Mouse (Mus musculus) neural tube, embryonic 14.5 days (tissue): Measurements from ENCODE around the gene Lfng. TPM values are rescaled to one million over a fixed set of nuclear protein-coding genes. Genes with fewer than 3 reads are reported as not detected.

Experiments used
- ATAC-seq: fragments of 200-750 bp; cut with Nextera tagmentation; 2 replicates; pipeline ENCODE4 v1.8.0; 2017; ENCODE audit warnings: low read depth, mild to moderate bottlenecking, moderate TSS enrichment, moderate library complexity
- H3K27ac ChIP-seq: fragments of 300-500 bp; sonication (generic); 2 replicates; pipeline ENCODE4 v1.5.1; 2014; ENCODE audit warnings: low read depth, mild to moderate bottlenecking, control low read depth, low read length, moderate library complexity, mixed read lengths
- H3K27me3 ChIP-seq: fragments of 300-500 bp; sonication (generic); 2 replicates; pipeline ENCODE4 v1.6.1; 2014; ENCODE audit warnings: low read length; ENCODE audit not compliant: control insufficient read depth, insufficient read depth
- H3K36me3 ChIP-seq: fragments of 300-500 bp; sonication (generic); 2 replicates; pipeline ENCODE4 v1.6.1; 2014; ENCODE audit warnings: low read length, mixed read lengths; ENCODE audit not compliant: control insufficient read depth, insufficient read depth
- H3K4me1 ChIP-seq: fragments of 300-500 bp; sonication (generic); 2 replicates; pipeline ENCODE4 v1.6.1; 2014; ENCODE audit warnings: low read length; ENCODE audit not compliant: control insufficient read depth, insufficient read depth
- H3K4me2 ChIP-seq: fragments of 300-500 bp; sonication (generic); 2 replicates; pipeline ENCODE4 v1.6.1; 2014; ENCODE audit warnings: mild to moderate bottlenecking, low read depth, low read length, control low read depth
- H3K4me3 ChIP-seq: fragments of 300-500 bp; sonication (generic); 2 replicates; pipeline ENCODE4 v1.5.1; 2014; ENCODE audit warnings: low read depth, low read length, control low read depth, mixed read lengths
- H3K9ac ChIP-seq: fragments of 300-500 bp; sonication (generic); replicated peaks from 2 replicates; pipeline ENCODE4 v1.6.1; 2014; ENCODE audit warnings: low read depth, mild to moderate bottlenecking, control low read depth, low read length, mixed read lengths
- H3K9me3 ChIP-seq: fragments of 300-500 bp; sonication (generic); 2 replicates; pipeline ENCODE4 v1.6.1; 2016; ENCODE audit warnings: low read length; ENCODE audit not compliant: control insufficient read depth
- WGBS: fragments of 180-500 bp; shearing (Covaris S2); extraction: QIAGEN DNeasy Blood & Tissue Kit; methylation state at CpG from one replicate; pipeline ENCODE4 v1.1.7; 2014; 5-methylcytosine and 5-hydroxymethylcytosine counted together
- polyA plus RNA-seq: library from polyadenylated mRNA; unstranded; fragments of >200 nt; fragmentation: Nextera tagmentation; extraction: Ambion mirVana; gene quantifications from 2 replicates; pipeline ENCODE4 v1.2.1, GENCODE M21; 2014

Gene Lfng
- polyA plus RNA-seq, 1 experiment from 2014 or later: 18.2 TPM

- Histone ChIP-seq H3K9me3 (no peaks in the 10 kb centered on the region), H3K4me3 (no peak overlapping the region), H3K9ac (no peak overlapping the region), H3K4me2 (no peak overlapping the region), H3K27ac (no peak overlapping the region), H3K36me3 (peaks cover 9% of the 10 kb centered on the region), H3K27me3 (no peaks in the 10 kb centered on the region), H3K4me1 (peaks cover 7% of the 10 kb centered on the region; the same call in 1 of the 2 replicates)
- WGBS: 69% methylated on average over 9 of the region's 9 CpGs
- no peak for ATAC-seq
Observed at GRCm38 (mm10) chr5:140616691-140617090, 9.6 kb downstream of the Lfng start.

DNA sequence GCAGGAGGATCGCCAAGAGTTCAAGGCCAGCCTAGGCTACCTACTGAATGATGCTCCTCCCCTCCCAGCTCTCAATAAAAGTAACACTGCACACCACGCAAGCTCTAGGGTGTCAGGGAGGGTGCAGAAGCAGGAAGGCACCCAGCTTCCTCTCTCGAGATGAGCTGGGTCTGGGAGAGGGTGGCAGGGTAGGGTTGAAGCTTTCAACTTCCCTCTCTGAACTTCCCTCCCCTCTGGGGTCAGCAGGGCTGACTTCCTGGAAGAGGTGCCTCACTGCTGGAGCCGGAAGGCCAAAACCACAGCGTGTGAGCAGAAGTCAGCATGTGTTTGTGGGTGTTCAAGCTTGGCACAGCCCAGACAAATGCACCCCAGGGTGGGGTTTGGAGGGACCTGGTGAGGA is 10.6 kb downstream of the Lfng start:
- Histone ChIP-seq H3K4me3 (no peak overlapping the region), H3K27me3 (no peaks in the 10 kb centered on the region), H3K4me1 (no peaks in the 10 kb centered on the region), H3K4me2 (no peak overlapping the region), H3K27ac (no peak overlapping the region), H3K36me3 (peaks cover 18% of the 10 kb centered on the region), H3K9ac (no peak overlapping the region), H3K9me3 (no peaks in the 10 kb centered on the region)
- WGBS: 76% methylated on average over 5 of the region's 5 CpGs
- ATAC-seq: no peak

GRCm38 (mm10) chr5:140619151-140619771 is 12.1 kb downstream of the Lfng start:
- Histone ChIP-seq H3K9ac (no peak overlapping the region), H3K4me1 (no peaks in the 10 kb centered on the region), H3K27ac (no peak overlapping the region), H3K36me3 (peaks cover 25% of the 10 kb centered on the region), H3K9me3 (no peaks in the 10 kb centered on the region), H3K4me3 (no peak overlapping the region), H3K27me3 (no peaks in the 10 kb centered on the region), H3K4me2 (no peak overlapping the region)
- ATAC-seq: no peak
- 22% methylated on average over 6 of the region's 6 CpGs for WGBS

DNA sequence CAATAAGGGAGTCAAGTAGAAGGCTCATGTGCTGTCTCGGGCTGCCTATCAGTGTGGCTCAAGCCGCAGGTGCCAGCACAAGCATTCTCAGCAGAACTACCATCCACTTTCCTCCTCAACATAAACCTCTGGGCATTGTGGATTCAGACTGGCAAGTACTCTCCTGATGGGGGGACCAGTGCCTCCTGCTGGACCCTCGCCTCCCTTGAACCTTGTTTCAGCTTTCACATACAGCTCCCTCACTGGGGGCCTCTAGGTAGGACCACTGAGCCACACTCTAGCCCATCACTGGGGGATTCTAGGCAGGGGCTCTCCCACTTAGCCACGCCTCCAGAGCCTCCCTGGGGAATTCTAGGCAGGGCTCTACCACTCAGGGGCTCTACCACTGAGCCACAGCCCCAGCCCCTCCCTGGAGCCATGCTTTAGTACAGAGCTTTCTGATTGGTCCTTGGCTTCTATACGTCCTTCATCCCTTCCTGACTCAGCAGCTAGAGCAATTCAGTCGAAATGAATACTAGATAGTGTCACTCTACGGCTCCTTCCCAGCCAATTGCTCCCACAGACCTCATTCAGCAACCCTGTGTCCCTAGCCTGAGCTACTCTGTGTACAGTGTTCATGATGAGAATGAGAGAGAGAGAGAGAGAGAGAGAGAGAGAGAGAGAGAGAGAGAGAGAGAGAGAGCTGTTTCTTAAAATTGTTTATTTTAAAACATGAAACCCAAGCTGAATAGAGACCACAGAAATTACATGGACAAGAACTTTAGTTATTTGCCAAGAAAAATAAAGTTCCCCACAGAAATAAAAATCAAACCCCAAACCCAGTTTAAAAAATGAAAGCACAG is 13.0 kb downstream of the Lfng start:
- Histone ChIP-seq H3K36me3 (peaks cover 33% of the 10 kb centered on the region), H3K4me1 (no peaks in the 10 kb centered on the region), H3K27ac (peak overlapping the region; percentile 48; the same call in 1 of the 2 replicates), H3K4me2 (no peak overlapping the region), H3K27me3 (no peaks in the 10 kb centered on the region), H3K9me3 (no peaks in the 10 kb centered on the region), H3K4me3 (no peak overlapping the region), H3K9ac (no peak overlapping the region)
- ATAC-seq: peak; percentile 27
- WGBS: 47% methylated on average over 7 of the region's 7 CpGs

GRCm38 (mm10) chr5:140621092-140621491 is 14.0 kb downstream of the Lfng start:
- 62% methylated on average over 9 of the region's 9 CpGs for WGBS
- H3K4me2 ChIP-seq: no peak overlapping the region
- H3K27me3 ChIP-seq: no peaks in the 10 kb centered on the region
- no peaks in the 10 kb centered on the region for H3K4me1 ChIP-seq
- ATAC-seq: no peak
- peak overlapping the region; percentile 4; the same call in 1 of the 2 replicates for H3K27ac ChIP-seq
- no peak overlapping the region for H3K4me3 ChIP-seq
- no peaks in the 10 kb centered on the region for H3K9me3 ChIP-seq
- peaks cover 38% of the 10 kb centered on the region for H3K36me3 ChIP-seq
- no peak overlapping the region for H3K9ac ChIP-seq

- WGBS: 69% methylated on average over 10 of the region's 10 CpGs
- H3K4me3 ChIP-seq: no peak overlapping the region
- H3K36me3 ChIP-seq: peaks cover 40% of the 10 kb centered on the region
- H3K27ac ChIP-seq: 0 out of 2 replicates have a peak overlapping the region, but pooled peaks have one; percentile 4
- no peak overlapping the region for H3K4me2 ChIP-seq
- no peaks in the 10 kb centered on the region for H3K4me1 ChIP-seq
- H3K9ac ChIP-seq: no peak overlapping the region
- H3K27me3 ChIP-seq: no peaks in the 10 kb centered on the region
- no peak for ATAC-seq
- H3K9me3 ChIP-seq: no peaks in the 10 kb centered on the region
Observed at GRCm38 (mm10) chr5:140621517-140621916, 14.4 kb downstream of the Lfng start.

GRCm38 (mm10) chr5:140622978-140623670 is 16.0 kb downstream of the Lfng start:
- WGBS: 94% methylated on average over 22 of the region's 23 CpGs
- no peaks in the 10 kb centered on the region for H3K4me1 ChIP-seq

DNA sequence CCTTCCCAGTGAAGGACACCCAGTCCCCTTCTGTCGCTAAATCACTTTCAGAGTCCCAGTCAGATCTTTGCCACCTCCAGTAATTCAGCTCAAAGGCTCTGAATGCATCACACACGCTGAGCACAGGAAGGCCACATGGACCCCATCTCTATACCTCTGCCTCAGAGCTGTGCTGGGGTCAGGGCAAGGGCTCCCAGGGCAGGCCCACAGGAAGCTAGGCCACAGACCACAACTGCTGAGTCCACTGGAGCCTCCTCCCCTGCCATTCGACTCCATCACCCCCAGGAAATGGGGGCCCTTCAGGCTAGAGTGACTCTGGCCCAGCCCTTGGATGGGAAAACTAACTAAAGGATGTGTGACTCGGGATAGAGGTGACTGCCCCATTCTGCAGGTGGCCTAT is 16.7 kb downstream of the Lfng start:
- Histone ChIP-seq H3K27me3 (no peaks in the 10 kb centered on the region), H3K9ac (no peak overlapping the region), H3K4me3 (no peak overlapping the region), H3K4me1 (no peaks in the 10 kb centered on the region), H3K27ac (no peak overlapping the region), H3K36me3 (peaks cover 63% of the 10 kb centered on the region), H3K9me3 (no peaks in the 10 kb centered on the region), H3K4me2 (no peak overlapping the region)
- WGBS: 87% methylated on average over 4 of the region's 4 CpGs
- no peak for ATAC-seq

More at GRCm38 (mm10) chr5:140622978-140623670, 16.0 kb downstream of the Lfng start:
- ATAC-seq: no peak
- peaks cover 56% of the 10 kb centered on the region for H3K36me3 ChIP-seq
- no peaks in the 10 kb centered on the region for H3K9me3 ChIP-seq
- H3K9ac ChIP-seq: no peak overlapping the region
- no peak overlapping the region for H3K27ac ChIP-seq
- H3K27me3 ChIP-seq: no peaks in the 10 kb centered on the region
- no peak overlapping the region for H3K4me3 ChIP-seq
- H3K4me2 ChIP-seq: no peak overlapping the region

DNA sequence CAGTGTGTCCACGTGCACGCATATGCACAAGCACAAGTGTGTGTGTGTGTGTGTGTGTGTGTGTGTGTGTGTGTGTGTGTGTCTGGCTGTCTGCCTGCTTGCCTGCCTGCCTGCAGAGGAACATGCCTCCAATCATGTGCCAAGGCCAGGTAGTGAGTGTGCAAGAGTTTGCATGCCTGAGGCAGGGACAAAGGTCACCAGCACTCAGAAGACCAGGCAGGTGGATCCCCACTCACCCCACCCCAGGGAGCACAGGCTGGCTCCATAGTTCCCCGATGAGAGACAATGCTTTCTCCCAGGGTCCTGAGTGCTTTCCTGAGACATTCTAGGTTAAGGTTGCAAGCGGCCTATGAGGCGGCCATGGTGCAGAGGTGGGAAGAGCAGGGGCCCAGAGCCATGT is 17.1 kb downstream of the Lfng start:
- Histone ChIP-seq H3K4me2 (no peak overlapping the region), H3K9ac (no peak overlapping the region), H3K9me3 (no peaks in the 10 kb centered on the region), H3K4me3 (no peak overlapping the region), H3K27me3 (no peaks in the 10 kb centered on the region), H3K27ac (no peak overlapping the region), H3K4me1 (no peaks in the 10 kb centered on the region), H3K36me3 (peaks cover 68% of the 10 kb centered on the region)
- 93% methylated on average over 5 of the region's 5 CpGs for WGBS
- ATAC-seq: no peak
